Mouse (Mus musculus) right cerebral cortex, postnatal 14 days (tissue): ENCODE results near the gene Gm28053.

Source experiments
- DNase-seq: peaks from one replicate; pipeline ENCODE4 v3.0.0; 2022

Gene Gm28053

DNA sequence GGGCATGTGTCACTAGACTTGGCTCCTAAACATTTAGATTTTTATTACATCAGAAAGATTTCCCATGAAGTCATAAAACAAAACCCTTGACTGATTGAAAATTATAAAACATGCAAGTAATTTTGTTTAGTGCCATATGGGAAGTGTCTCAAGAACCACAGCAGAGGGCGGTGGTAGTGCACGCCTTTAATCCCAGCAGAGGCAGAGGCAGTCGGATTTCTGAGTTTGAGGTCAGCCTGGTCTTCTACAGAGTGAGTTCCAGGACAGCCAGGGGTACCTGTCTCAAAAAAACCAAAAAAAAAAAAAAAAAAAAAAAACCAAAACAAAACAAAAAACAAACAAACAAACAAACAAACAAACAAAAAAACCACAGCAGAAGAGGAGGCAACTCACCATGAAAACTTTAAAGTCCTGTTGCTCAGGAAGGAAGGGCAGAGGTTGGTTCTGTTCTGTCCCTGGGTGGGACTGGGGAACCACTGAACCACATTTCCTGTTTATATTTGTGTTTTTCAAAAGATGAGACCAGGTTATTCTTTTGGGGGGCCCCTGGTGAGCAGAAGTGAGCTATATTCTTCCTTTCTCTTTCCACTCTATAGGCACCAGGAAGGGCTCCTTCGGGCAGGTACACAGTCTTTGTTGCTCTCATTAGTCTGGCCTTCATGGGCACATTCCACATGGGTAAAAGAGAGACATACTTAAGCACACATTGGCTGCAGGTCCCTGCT lies 21.4 kb upstream of the Gm28053 start:
- DNase-seq, result no peak

- no peak for DNase-seq
Observed at GRCm38 (mm10) chr6:48697555-48697930, 20.9 kb upstream of the Gm28053 start.

DNA sequence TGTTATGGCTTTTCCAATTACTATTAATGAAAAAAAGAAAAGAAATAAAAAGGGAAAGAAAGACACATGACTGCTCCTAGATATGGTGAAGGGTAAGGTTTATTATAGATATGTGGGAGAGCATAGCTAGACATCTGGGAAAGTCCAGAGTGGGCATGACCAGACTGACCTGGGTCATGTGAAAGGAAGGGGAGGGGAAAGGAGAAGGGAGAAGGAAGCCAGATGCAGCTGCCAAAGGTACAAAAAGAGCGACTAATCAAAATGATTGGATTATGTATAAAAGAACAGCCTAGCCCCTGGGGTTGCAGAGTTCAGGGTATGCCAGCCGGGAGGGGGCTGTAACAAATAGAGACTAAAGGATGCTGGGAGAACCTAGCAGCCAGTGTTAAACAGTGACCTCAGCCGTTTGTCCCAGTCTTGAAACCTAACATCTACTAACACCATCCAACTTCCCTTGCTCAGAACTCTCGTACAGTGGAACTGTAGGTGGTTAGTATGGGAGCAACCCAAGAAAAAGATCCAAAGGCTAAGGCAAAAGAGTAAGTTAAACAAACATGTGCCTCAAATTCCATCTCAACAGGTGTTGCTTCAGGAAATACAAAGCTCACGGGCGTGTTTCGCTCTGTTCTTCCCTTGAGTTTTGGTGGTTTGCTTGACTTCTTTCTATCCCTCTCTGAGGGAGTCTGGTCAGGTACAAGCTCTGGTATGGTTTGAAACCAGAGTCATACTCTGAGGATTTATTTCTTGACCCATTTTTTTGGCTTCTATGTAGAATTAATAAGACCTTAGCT lies 20.1 kb upstream of the Gm28053 start:
- DNase-seq, result no peak

DNA sequence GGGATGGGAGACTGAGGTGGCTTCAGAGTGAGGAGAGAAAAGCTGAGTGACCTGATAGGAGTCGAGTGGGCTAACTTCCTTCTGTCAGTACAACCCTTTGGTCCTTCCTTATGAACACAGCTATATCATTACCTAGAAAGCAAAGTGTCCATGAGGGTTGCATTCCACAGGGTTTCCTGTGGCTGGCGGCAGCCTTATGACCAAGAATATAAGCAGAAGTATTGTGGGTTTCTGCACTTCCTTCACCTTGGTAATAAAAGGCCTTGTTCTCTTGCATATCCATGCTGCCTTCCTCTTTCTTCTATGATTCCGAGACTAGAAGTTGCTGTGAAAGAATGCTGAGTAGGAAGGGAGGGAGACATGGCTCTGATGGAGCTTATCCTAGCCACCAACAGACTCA lies 19.5 kb upstream of the Gm28053 start:
- DNase-seq, result no peak

DNA sequence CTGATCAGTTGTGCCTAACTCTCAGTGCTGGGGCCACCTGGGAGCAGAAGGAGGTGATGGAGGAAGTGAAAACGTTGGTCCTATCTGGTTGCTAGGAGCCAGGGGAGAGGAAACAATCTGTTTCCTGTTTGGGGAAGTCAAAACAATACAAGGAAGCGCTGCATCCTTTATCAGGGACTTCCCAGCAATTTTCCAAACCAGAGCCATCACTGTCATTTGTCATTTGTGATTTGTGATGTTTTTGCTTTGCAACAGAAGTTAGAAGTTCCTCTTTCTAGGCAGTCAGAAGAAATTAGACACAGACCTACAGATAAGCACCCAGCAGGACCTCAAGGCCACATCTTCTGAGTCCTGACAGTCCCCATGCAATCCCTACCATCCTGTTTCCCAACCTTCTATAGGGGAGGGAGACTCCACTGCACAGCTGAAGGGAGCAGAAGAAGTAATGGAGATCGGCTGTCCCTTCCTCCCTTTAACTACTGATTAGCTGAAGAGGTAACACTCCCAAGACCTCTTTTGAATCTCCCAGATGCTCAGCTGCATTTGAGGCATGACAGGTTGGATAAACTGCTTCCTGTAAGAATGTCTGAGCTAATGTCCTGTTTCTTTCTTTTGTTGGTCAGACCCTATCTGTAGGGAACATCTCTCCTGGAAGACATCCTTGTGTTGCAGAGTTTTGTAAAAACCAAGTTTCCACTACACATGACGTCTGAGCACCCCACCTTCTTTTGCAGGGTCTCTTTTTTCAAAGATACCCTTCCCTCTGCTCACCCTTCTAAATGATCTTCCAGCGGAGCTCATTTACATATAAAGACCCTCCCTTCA lies 17.9 kb upstream of the Gm28053 start:
- DNase-seq, result no peak

- DNase-seq, result no peak
Observed at GRCm38 (mm10) chr6:48702146-48702545, 16.3 kb upstream of the Gm28053 start.

- DNase-seq, result no peak
Observed at GRCm38 (mm10) chr6:48702601-48703000, 15.8 kb upstream of the Gm28053 start.

DNA sequence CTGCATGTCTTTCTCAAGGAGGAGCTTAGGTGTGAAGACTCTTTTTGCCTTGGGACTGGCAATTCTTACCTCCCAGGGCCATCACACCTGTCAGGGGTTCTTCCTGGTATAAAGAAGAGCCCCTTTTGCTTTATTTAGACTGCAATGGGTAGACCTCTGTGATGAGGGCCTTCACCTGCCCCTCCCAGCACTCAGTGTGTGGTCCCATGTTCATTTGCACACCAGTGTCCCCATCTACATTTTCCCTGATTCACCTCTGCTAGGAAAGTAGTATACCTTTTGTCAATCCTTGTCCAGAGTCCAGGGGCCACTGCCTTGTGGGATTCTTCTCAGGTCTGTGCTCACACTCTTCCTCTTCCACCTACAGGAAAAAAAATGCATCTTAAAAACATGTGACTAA lies 14.3 kb upstream of the Gm28053 start:
- DNase-seq, result no peak

GRCm38 (mm10) chr6:48706130-48706529 lies 12.3 kb upstream of the Gm28053 start:
- no peak for DNase-seq

- no peak for DNase-seq
Observed at GRCm38 (mm10) chr6:48720326-48720725, 1.9 kb downstream of the Gm28053 start.

DNA sequence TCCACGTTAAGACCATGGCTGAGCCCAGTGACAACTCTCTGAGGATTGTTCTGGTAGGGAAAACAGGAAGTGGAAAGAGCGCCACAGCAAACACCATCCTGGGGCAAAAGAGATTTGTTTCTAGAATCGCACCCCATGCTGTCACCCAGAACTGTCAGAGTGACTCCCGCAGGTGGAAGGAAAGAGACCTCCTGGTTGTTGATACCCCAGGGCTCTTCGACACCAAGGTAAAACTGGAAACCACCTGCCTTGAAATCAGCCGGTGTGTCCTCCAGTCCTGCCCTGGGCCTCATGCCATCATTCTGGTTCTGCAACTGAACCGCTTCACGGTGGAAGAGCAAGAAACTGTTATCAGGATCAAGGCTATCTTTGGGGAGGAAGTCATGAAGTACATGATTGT lies 5.1 kb downstream of the Gm28053 start:
- DNase-seq, result no peak

DNA sequence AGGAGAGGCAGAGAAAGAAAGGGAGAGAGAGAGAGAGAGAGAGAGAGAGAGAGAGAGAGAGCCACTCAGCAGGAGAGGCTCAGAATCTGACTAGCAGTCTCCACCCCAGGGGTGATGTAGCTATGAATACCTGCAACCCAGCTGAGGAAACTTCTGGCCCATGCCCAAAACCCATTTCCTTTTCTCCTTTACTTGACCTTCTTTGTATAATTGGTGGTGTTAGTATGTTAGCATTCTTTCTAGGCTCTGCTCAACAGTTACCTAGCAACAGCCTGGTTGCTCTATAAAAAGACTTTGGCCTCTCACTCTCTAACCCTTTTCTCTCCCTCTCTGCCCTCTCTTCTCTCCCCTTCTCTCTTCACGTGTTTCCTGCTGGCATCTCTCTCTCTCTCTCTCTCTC lies 7.1 kb downstream of the Gm28053 start:
- peak; percentile 12 for DNase-seq

- no peak for DNase-seq
Observed at GRCm38 (mm10) chr6:48727761-48728160, 9.4 kb downstream of the Gm28053 start.

DNA sequence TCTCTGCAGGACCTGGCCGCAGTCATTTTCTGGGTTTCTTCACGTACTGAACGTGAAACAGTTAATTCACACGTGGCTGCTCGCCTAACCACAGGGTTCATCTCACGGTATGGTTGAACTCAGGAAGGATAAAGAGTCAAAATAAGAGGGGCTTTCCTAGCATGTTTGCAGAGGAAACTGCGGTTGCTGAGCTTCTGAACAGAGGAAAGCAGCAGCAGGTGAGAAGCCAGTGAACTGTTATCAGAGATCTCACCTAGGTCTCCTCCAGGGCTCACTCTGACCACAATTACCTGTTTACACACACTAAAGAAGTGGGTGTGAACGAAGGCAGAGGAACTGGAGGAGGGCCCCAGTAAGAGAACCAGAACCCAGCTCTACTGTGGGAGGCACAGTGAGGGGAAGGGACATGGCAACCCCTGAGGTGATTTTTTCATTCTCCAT lies 14.5 kb downstream of the Gm28053 start:
- no peak for DNase-seq

- DNase-seq, result no peak
Observed at GRCm38 (mm10) chr6:48733660-48734059, 15.3 kb downstream of the Gm28053 start.

- DNase-seq, result no peak
Observed at GRCm38 (mm10) chr6:48737053-48737452, 18.6 kb downstream of the Gm28053 start.

DNA sequence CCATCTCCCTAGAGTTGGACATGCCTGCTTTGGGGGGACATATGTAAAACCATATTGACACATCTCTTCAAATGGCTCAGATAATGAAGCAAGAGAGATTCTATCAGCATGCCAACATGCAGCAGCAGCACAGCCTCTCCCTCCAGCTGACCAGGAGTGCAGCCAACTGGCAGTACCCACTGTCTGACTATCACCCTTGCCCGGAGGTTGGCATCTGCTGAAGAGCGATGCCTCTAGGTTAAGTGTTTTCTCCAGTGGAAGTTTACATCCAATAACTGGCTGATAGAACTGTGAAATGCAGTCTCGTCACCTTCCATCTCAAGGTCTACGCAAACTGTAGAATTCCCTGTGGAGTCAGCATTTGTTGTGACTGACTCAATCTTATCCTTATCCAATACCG lies 19.3 kb downstream of the Gm28053 start:
- DNase-seq, result no peak

DNA sequence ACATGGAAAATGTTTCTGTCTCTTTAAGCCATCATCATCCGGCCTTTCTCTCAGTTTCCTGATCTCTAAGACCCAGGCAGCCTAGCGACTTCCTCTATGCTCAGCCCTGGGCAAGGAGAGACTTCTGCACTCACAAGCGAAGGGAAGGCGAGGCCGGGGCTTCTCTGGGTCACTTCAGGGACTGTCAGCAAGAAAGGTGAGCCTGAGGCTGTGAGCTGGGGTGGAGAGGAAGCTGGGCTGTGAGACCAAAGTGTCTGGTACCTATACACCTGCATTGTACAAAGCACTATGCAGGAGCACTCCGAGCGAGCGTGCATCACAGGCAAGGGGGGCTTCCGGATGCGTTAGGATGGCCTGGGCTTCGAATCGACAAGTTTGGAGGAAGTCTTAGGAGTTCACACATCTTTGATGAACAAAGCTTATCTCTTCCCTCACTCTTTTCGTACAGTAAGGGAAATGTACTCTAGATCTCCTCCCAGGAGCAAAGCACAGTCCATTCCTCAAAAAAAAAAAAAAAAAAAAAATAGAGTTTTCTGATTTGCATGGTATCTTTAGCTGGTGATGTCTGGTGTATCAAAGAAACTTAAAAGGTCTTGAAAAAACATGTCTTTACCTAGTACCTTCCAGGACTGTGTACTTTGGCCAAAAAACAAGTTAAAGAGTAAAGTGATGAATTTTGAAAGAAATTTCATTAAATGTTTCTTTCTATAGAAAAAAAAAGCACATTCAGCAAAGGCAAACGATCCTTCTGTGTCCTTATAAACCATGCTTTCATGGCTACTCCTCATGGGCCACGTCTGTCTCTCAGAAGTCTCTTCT lies 20.8 kb downstream of the Gm28053 start, which contains the start of gene Gimap1:
TSS of gene Gimap1 (plus strand) at position 94 of the 819 bp plus-strand sequence.
- no peak for DNase-seq

GRCm38 (mm10) chr6:48739780-48740055 lies 21.3 kb downstream of the Gm28053 start:
- DNase-seq, result no peak

DNA sequence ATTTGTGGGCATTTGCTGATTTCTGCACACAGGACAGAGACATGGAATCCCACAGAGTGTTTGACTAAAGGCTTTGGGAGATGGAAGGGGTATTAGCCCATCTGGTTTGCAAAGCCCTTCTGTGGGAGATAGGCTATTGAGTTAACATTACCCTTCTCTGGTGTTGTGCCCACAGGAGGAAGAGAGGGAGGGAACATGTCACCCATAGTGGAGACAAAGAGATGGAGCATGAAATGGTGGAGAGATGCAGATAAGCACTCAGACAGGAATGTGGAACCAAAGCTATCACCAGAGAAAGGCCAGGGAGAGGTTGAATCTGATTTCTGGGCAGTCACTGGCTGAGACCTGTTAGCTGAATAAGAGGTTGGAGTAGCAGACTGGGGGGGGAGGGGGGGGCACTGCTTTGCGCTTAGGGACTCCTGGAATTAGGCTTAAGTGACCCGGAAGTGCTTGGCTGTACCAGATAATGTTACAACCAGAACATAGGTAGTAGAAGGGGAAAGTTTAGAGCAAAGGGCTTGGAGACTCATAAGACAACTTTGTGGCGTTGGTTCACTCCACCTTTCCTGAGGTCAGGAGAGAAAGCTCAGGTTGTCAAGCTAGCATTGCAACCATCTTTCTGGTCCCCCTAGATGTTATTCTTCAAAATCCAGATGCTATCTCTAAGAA lies 22.2 kb downstream of the Gm28053 start:
- DNase-seq, result no peak

- no peak for DNase-seq
Observed at GRCm38 (mm10) chr6:48741273-48741672, 22.9 kb downstream of the Gm28053 start.

DNA sequence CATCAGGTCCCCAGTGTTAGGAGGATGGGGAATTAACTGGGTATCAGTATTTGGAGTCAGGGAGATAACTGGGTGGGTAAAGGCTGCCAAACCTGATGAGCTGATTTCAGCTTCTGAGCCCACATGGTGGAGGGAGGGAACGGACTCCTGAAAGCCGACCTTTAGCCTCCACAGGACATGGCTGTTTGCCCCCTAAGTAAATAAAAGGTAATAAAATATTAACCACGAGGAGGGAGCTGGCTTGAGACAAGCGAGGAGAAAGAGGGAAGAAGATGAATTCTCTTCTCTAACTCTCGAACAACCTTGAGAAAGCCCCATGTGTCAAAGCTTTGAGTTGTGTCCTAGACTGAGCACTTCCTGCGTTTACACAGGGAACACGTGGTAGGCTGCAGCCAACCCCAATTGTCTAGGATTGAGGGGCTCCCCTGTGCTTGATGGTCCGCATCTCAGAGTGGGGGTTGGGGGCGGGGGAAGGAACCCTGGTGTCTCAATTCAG lies 23.4 kb downstream of the Gm28053 start:
- DNase-seq, result no peak
